Mouse (Mus musculus): Measurements from ENCODE around the gene Kng1.
"Not testable (repeated sequence)": the region's sequence is repeated elsewhere in the genome, so short reads cannot be mapped to it uniquely, and the experiment has no call there.

The Kng1 gene

GRCm38 (mm10) chr16:23057668-23058447 is at the start of gene Kng1:
TSS of gene Kng1 (plus strand) at chr16:23057865.
- DNase-seq (ENCODE audit: low spot score), result not testable (repeated sequence)

GRCm38 (mm10) chr16:23013786-23014185 is 43.9 kb upstream of the Kng1 start:
- DNase-seq (ENCODE audit: low spot score), result not testable (repeated sequence)

- not testable (repeated sequence) for DNase-seq (ENCODE audit: low spot score)
These were observed 43.0 kb upstream of the Kng1 start for GRCm38 (mm10) chr16:23014645-23015044.

GRCm38 (mm10) chr16:23020571-23020970 is 37.1 kb upstream of the Kng1 start:
- DNase-seq (ENCODE audit: low spot score), result not testable (repeated sequence)

- no peak for DNase-seq (ENCODE audit: low spot score)
These were observed 32.6 kb upstream of the Kng1 start for GRCm38 (mm10) chr16:23025111-23025510.

- no peak for DNase-seq (ENCODE audit: low spot score)
These were observed 31.1 kb upstream of the Kng1 start for GRCm38 (mm10) chr16:23026582-23026981.

GRCm38 (mm10) chr16:23027341-23027740 is 30.3 kb upstream of the Kng1 start:
- not testable (repeated sequence) for DNase-seq (ENCODE audit: low spot score)

GRCm38 (mm10) chr16:23028966-23029600 is 28.6 kb upstream of the Kng1 start, which contains the start of gene Kng2:
TSS of gene Kng2 (minus strand) at chr16:23029482.
- DNase-seq (ENCODE audit: low spot score), result peak; percentile 64

- no peak for DNase-seq (ENCODE audit: low spot score)
These were observed 26.8 kb upstream of the Kng1 start for GRCm38 (mm10) chr16:23030673-23031435.

GRCm38 (mm10) chr16:23033673-23034072 is 24.0 kb upstream of the Kng1 start:
- no peak for DNase-seq (ENCODE audit: low spot score)

- DNase-seq (ENCODE audit: low spot score), result no peak
These were observed 19.9 kb upstream of the Kng1 start for GRCm38 (mm10) chr16:23037744-23038143.

GRCm38 (mm10) chr16:23039281-23039680 is 18.4 kb upstream of the Kng1 start:
- DNase-seq (ENCODE audit: low spot score), result peak; percentile 50

- DNase-seq (ENCODE audit: low spot score), result no peak
These were observed 16.8 kb upstream of the Kng1 start for GRCm38 (mm10) chr16:23040876-23041275.

GRCm38 (mm10) chr16:23046319-23046718 is 11.3 kb upstream of the Kng1 start:
- DNase-seq (ENCODE audit: low spot score), result peak; percentile 8

GRCm38 (mm10) chr16:23059630-23060029 is 2.0 kb downstream of the Kng1 start:
- not testable (repeated sequence) for DNase-seq (ENCODE audit: low spot score)

GRCm38 (mm10) chr16:23060781-23061325 is 3.2 kb downstream of the Kng1 start:
- not testable (repeated sequence) for DNase-seq (ENCODE audit: low spot score)

- DNase-seq (ENCODE audit: low spot score), result not testable (repeated sequence)
These were observed 19.9 kb downstream of the Kng1 start for GRCm38 (mm10) chr16:23077516-23077915.

GRCm38 (mm10) chr16:23087159-23087558 is 29.5 kb downstream of the Kng1 start:
- DNase-seq (ENCODE audit: low spot score), result not testable (repeated sequence)

GRCm38 (mm10) chr16:23087712-23088111 is 30.0 kb downstream of the Kng1 start:
- peak; percentile 14 for DNase-seq (ENCODE audit: low spot score)

- not testable (repeated sequence) for DNase-seq (ENCODE audit: low spot score)
These were observed 30.8 kb downstream of the Kng1 start for GRCm38 (mm10) chr16:23088491-23088890.

GRCm38 (mm10) chr16:23091345-23091744 is 33.7 kb downstream of the Kng1 start:
- not testable (repeated sequence) for DNase-seq (ENCODE audit: low spot score)

- no peak for DNase-seq (ENCODE audit: low spot score)
These were observed 35.8 kb downstream of the Kng1 start for GRCm38 (mm10) chr16:23093321-23093953.
